Mouse (Mus musculus) spleen, postnatal 4 days (tissue): ENCODE results near the gene Abcg4.

ENCODE experiments used
- DNase-seq, 2 experiments: peaks; one replicate each; pipeline ENCODE4 v3.0.0; 2022; ENCODE audit warnings: low spot score in 2 of 2

The Abcg4 gene

DNA sequence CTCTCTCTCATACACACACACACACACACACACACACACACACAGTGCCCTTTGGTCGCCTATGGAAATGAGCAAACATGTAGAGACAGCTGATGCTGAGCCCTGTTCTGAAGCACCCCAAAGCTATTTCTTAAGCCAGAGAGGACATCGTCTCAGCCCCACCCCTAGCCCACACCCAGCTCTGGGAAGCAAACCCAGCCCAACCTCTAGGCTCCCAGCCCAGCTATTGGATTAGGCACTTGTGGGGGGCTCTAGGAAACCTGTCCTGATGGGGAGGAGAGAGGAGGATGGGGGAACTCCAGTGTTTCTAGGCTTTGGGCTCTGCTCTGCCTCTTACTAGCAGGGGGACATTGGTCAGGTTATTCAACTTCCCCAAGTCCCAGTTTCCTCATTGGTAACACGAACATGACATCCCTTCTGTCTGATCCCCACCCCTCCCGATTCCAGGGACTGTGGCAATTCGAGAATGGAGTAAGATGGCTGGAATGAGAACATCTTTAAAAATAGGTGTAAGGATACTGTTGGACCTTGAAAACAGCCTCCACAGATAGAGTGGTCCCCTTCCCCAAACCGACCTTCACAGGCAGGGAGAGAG is 2.1 kb downstream of the Abcg4 start:
- DNase-seq = peak; percentile 73 to 82

GRCm38 (mm10) chr9:44283183-44283582 is 5.2 kb downstream of the Abcg4 start:
- no peak for DNase-seq

GRCm38 (mm10) chr9:44269973-44270372 is 18.4 kb downstream of the Abcg4 start:
- no peak for DNase-seq

- peak in 1 of 2 experiments; percentile 53 for DNase-seq
These were observed 19.3 kb downstream of the Abcg4 start for GRCm38 (mm10) chr9:44269077-44269476.

DNA sequence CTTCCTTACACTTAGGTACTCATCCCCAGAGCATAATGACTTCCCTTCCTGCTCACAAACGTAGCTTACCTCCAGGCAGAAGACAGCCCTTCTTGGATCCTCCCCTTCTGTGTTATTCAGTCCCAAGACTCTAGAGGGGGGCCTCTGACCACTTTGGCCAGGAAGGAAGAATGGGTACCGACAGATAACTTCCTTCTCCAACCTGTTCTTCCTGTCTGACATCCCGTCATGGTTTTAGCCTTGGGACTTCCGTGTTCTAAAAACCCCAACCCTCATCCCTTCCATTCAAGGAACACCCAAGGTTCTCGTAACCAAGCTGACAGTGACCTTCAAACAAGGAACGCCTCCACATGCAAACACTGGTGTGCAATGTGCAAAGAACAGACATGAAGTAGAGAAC is 20.0 kb downstream of the Abcg4 start, which contains the start of gene Nlrx1:
Nlrx1 (minus strand) TSS at position 168 of the 400 bp plus-strand sequence.
- DNase-seq = peak in 1 of 2 experiments; percentile 37

DNA sequence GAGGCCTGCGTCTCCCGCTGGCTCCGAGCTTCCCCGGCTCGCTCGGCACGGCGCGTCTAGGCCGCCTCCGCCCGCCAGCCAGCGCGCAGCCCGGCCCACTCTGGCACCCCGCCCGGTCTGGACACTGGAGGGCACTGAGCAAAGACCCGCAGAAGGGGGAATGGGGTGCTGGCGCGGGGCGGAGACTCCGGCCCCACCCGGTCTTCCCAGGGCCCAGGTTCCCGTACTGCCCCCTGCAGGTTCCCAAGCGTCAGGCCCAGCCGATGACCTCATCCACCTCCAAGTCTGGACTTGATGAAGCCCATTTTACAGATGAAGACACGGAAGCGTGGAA is 20.4 kb downstream of the Abcg4 start:
- DNase-seq = peak; percentile 86 to 93

- DNase-seq = peak in 1 of 2 experiments; percentile 17
These were observed 20.9 kb downstream of the Abcg4 start for GRCm38 (mm10) chr9:44267319-44268026.

DNA sequence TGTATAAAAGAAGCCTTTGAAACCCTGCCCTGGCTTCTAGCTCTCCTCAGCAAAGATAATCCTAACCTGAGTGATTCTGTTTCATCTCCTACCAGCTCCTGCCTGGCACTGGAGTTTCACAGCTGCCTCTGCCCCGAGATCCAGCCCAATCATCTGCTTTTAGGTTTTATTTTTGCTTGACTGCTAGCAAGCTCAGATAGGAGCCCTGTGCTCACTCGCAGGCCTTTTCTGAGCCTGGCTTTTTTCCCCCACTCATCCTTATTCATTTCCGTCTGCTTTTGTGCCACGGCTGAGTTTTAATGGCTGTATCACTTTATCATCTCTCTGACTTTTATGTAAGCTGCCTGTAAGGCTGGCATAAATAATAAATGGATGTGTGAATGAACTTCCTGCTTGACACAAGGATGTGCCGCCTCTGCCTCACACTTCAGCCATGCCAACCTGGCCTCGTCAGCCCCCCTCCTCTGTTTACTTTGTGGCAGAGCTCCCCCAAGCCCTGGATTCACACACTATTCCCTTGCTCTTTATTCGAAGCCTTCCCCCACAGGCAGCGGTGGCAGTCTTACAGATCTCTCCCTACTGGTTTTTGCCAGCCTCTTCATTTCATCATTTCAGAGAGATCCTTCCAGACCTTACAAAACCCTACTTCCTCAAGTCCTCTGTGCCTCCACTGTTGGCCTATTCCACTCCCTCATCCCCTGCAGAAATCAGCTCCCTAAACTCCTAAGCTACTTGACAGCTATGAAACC is 21.8 kb downstream of the Abcg4 start:
- no peak for DNase-seq

GRCm38 (mm10) chr9:44261388-44261787 is 27.0 kb downstream of the Abcg4 start:
- DNase-seq = no peak

- DNase-seq = peak in 1 of 2 experiments; percentile 11
These were observed 29.4 kb downstream of the Abcg4 start for GRCm38 (mm10) chr9:44259014-44259413.

DNA sequence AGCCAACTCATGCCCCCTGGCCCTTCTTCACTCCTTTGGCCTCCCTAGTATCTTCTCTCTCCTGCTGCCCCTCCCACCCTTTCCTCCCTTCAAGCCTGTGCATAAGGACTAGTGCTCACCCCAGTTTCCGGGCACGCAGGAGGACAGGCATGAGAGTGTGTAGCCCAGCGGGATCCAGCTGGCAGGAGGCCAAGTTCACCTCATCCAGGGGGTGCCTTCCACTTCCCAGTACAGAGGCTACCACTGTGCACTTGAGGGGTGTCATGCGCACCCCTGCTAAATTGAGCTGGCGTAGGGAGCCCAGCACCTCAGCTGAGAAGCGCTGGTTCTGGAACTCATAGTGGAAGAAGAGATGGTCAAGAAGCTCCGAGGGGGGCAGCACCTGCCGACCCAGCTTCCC is 32.2 kb downstream of the Abcg4 start:
- DNase-seq = no peak

GRCm38 (mm10) chr9:44255136-44255521 is 33.3 kb downstream of the Abcg4 start:
- no peak for DNase-seq

DNA sequence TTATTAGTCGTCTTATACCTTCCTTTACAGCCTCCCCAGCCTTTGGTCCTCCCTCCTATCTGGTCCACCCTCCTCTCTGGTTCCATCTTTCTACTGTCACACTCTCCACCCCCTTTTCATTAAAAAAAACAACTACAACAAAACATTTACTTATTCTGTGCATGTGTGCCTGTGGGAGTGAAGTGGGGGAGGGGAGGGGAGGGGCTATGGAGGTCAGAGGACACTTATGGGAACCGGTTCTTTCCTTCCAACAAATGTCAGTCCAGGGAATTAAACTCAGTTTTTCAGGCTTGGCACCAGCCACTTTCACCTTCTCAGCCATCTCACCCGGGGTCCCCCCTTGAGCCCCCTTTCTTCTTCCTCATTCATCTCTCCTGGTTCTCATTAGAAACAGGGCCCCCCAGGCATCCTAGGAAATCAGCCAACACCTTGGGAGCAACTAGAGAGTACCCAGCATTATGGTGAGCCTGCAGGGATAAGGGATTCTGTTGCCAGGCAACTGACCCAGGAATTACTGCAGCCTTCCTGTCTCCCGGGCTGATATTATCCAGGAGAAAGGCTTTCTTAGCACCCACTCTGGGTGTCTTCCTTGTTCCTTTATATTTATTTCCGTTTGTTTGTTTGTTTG is 33.8 kb downstream of the Abcg4 start:
- no peak for DNase-seq

GRCm38 (mm10) chr9:44253441-44253840 is 35.0 kb downstream of the Abcg4 start:
- no peak for DNase-seq

GRCm38 (mm10) chr9:44251314-44251713 is 37.1 kb downstream of the Abcg4 start, which contains the start of gene Pdzd3:
Pdzd3 (minus strand) TSS chr9:44251471.
- no peak for DNase-seq

- DNase-seq = no peak
These were observed 38.0 kb downstream of the Abcg4 start for GRCm38 (mm10) chr9:44250445-44250844.

- DNase-seq = peak; percentile 70 to 83
These were observed 39.0 kb downstream of the Abcg4 start for GRCm38 (mm10) chr9:44249181-44250146.

GRCm38 (mm10) chr9:44247907-44248306 is 40.5 kb downstream of the Abcg4 start:
- no peak for DNase-seq

GRCm38 (mm10) chr9:44243621-44244020 is 44.8 kb downstream of the Abcg4 start:
- DNase-seq = no peak

DNA sequence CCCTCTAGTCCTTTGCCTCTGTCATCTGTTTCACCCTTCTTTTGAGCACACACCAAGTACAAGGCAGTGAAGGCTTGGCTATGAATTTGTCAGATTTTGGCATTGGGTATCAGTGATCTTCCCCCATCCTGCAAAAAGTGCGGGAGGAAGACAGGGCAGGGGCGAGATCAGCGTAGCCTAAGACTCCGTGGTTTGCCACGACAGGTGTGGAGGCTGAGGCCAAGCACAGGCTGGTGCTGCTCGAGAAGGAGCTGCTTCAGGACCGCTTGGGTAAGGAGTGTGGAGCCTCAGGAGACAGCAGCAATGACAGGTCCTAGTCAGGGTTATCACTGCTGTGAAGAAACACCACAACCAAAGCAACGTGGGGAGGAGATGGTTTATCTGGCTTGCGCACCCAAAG is 47.0 kb downstream of the Abcg4 start:
- DNase-seq = no peak

DNA sequence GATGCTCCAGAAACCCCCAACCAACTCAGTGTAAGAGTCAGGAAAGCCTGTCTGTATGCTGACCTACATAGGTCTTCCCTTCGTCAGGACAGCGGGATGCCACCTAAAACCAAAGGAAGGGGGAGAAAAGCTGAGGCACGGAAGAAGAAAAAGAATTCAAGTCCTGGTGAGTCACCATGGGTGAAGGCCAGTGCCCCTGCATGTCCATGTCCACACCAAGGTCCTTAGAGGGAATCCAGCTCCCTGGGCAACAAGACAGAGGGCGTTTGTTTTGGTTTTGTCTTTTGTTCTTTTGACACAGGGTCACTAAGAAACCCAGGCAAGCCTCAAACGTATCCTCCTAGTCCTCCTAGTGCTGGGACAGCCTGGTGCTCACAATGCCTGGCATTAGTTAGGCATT is 47.5 kb downstream of the Abcg4 start:
- DNase-seq = no peak
